Mouse (Mus musculus) heart, embryonic 10.5 days (tissue): Measurements from ENCODE around the gene Gtf2i. TPM values are rescaled to one million over a fixed set of nuclear protein-coding genes. Genes with fewer than 3 reads are reported as not detected.

Source experiments
- DNase-seq: peaks from one replicate; pipeline ENCODE4 v3.0.0-alpha.2; 2017; ENCODE audit warnings: low spot score
- H3K27ac ChIP-seq: fragments of 300-500 bp; sonication (generic); 2 replicates; pipeline ENCODE4 v1.5.1; 2016; ENCODE audit warnings: mild to moderate bottlenecking
- H3K27me3 ChIP-seq: fragments of 300-500 bp; sonication (generic); 2 replicates; pipeline ENCODE4 v1.6.1; 2016; ENCODE audit warnings: mild to moderate bottlenecking; ENCODE audit not compliant: poor library complexity, insufficient read depth, severe bottlenecking
- H3K36me3 ChIP-seq: fragments of 300-500 bp; sonication (generic); 2 replicates; pipeline ENCODE4 v1.6.1; 2016; ENCODE audit warnings: mild to moderate bottlenecking, moderate library complexity
- H3K4me1 ChIP-seq: fragments of 300-500 bp; sonication (generic); 2 replicates; pipeline ENCODE4 v1.6.1; 2016; ENCODE audit warnings: mild to moderate bottlenecking
- H3K4me3 ChIP-seq: fragments of 300-500 bp; sonication (generic); 2 replicates; pipeline ENCODE4 v1.5.1; 2016; ENCODE audit warnings: mild to moderate bottlenecking, moderate library complexity
- H3K9me3 ChIP-seq: fragments of 300-500 bp; sonication (generic); 2 replicates; pipeline ENCODE4 v1.6.1; 2016; ENCODE audit warnings: mild to moderate bottlenecking, moderate library complexity
- WGBS: fragments of 180-500 bp; shearing (Covaris S2); methylation state at CpG from one replicate; pipeline ENCODE4 v1.1.7; 2016; 5-methylcytosine and 5-hydroxymethylcytosine counted together
- polyA plus RNA-seq: library from polyadenylated mRNA; unstranded; fragments of >200 nt; fragmentation: Nextera tagmentation; extraction: Ambion mirVana; gene quantifications from 2 replicates; pipeline ENCODE4 v1.2.1, GENCODE M21; 2016

The Gtf2i gene
- polyA plus RNA-seq, 1 experiment from 2014 or later: 141 TPM

- H3K27ac ChIP-seq: no peak overlapping the region
- H3K36me3 ChIP-seq: peaks cover 99% of the 10 kb centered on the region
- DNase-seq: no peak
- no peaks in the 10 kb centered on the region for H3K4me1 ChIP-seq
- WGBS: 96% methylated on average over 8 of the region's 8 CpGs
- H3K9me3 ChIP-seq: no peaks in the 10 kb centered on the region
- H3K4me3 ChIP-seq: no peak overlapping the region
- no peaks in the 10 kb centered on the region for H3K27me3 ChIP-seq
Observed at GRCm38 (mm10) chr5:134268751-134269150, 45.8 kb downstream of the Gtf2i start.

DNA sequence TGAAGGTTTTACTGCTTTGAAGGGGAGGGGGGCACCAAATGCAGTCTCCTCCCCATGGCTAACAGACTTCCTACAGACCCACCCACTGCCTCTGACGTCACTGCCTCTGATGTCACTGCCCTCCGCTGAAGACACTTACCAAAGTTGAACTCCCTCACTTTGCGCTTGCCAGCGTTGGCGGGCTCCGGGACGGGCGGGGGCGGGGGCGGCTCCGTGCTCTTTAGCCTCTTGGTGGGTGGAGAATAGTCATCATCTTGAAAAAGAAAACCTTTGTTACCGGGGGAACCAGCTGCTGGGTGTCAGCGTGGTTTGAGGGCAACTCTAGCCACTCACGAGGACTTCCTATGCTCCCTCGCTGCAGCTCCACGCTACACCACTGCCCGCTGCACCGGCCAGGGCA is 48.2 kb downstream of the Gtf2i start:
- Histone ChIP-seq H3K4me3 (no peak overlapping the region), H3K36me3 (peaks cover 99% of the 10 kb centered on the region), H3K27ac (no peak overlapping the region), H3K4me1 (no peaks in the 10 kb centered on the region), H3K9me3 (no peaks in the 10 kb centered on the region), H3K27me3 (no peaks in the 10 kb centered on the region)
- no peak for DNase-seq
- 88% methylated on average over 18 of the region's 18 CpGs for WGBS

DNA sequence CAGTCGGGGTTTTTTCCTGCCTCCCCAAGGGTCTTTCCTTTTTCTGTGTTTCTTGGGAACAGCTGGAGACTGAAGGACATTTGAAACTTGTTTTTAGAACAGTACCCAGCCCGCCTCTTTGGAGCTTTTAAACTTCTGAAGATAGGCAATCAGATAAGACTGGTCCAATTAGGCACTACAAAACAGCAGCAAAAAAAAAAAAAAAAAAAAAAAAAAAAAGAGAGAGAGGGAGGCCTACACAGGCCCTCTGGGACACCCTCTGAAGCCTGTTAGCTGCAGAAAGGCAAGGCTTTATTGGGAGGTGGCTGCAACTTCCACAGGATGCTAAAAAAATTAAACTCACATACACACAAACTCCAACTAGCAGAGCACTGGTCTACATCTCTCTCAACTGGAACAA is 48.7 kb downstream of the Gtf2i start:
- peaks cover 99% of the 10 kb centered on the region for H3K36me3 ChIP-seq
- no peak for DNase-seq
- H3K4me3 ChIP-seq: no peak overlapping the region
- H3K9me3 ChIP-seq: no peaks in the 10 kb centered on the region
- no peaks in the 10 kb centered on the region for H3K27me3 ChIP-seq
- H3K4me1 ChIP-seq: no peaks in the 10 kb centered on the region
- WGBS: 72% methylated on average over 2 of the region's 2 CpGs
- H3K27ac ChIP-seq: no peak overlapping the region

- H3K9me3 ChIP-seq: no peaks in the 10 kb centered on the region
- H3K4me1 ChIP-seq: no peaks in the 10 kb centered on the region
- H3K36me3 ChIP-seq: peaks cover 98% of the 10 kb centered on the region
- H3K4me3 ChIP-seq: no peak overlapping the region
- no peak for DNase-seq
- no peak overlapping the region for H3K27ac ChIP-seq
- WGBS: 93% methylated on average over 9 of the region's 9 CpGs
- H3K27me3 ChIP-seq: no peaks in the 10 kb centered on the region
Observed at GRCm38 (mm10) chr5:134260001-134260636, 54.4 kb downstream of the Gtf2i start.

GRCm38 (mm10) chr5:134258934-134259333 is 55.6 kb downstream of the Gtf2i start:
- H3K36me3 ChIP-seq: peaks cover 98% of the 10 kb centered on the region
- H3K9me3 ChIP-seq: no peaks in the 10 kb centered on the region
- H3K4me3 ChIP-seq: no peak overlapping the region
- H3K27me3 ChIP-seq: no peaks in the 10 kb centered on the region
- no peaks in the 10 kb centered on the region for H3K4me1 ChIP-seq
- no peak for DNase-seq
- 94% methylated on average over 2 of the region's 2 CpGs for WGBS
- H3K27ac ChIP-seq: no peak overlapping the region

- Histone ChIP-seq H3K27ac (no peak overlapping the region), H3K4me3 (no peak overlapping the region), H3K9me3 (no peaks in the 10 kb centered on the region), H3K36me3 (peaks cover 98% of the 10 kb centered on the region), H3K27me3 (no peaks in the 10 kb centered on the region), H3K4me1 (no peaks in the 10 kb centered on the region)
- 73% methylated on average over 4 of the region's 4 CpGs for whole genome bisulfite sequencing
- no peak for DNase-seq
Observed at GRCm38 (mm10) chr5:134258395-134258794, 56.2 kb downstream of the Gtf2i start.

DNA sequence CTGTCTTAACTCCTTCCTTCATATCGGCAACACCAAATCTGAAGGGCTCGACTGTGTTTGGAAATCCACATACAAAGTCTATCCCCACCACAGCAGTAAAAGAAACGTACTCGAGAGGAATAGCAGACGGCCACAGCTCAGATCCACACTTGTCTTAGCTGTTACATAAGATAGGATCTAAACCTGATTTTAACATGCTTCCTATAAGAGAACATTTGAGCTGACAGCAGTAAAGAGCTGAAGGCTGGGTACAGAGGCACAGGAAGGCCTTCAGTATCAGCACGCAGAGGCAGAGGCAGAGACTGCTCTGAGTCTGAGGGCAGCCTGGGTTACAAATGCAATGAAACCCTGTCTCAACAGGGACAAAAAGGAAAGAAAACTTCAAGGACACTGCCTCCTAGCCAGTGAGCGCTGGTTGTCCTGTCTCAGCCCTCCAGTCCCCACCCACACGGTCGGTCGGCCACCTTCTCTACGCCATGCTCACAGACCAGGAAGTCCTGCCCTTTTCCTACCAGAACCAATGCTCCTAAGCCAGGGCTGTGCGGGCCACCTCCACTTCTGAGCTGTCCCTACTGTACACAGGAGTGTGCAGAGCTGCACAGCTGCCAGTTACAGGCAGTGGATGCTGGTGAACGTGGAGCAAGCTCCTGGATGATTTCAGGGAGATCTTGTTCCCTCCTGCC is 57.1 kb downstream of the Gtf2i start:
- no peaks in the 10 kb centered on the region for H3K4me1 ChIP-seq
- H3K4me3 ChIP-seq: no peak overlapping the region
- peaks cover 98% of the 10 kb centered on the region for H3K36me3 ChIP-seq
- DNase-seq: no peak
- no peaks in the 10 kb centered on the region for H3K9me3 ChIP-seq
- no peaks in the 10 kb centered on the region for H3K27me3 ChIP-seq
- H3K27ac ChIP-seq: no peak overlapping the region
- 88% methylated on average over 13 of the region's 13 CpGs for WGBS

- 92% methylated on average over 10 of the region's 10 CpGs for WGBS
- H3K9me3 ChIP-seq: no peaks in the 10 kb centered on the region
- no peak overlapping the region for H3K27ac ChIP-seq
- peaks cover 97% of the 10 kb centered on the region for H3K36me3 ChIP-seq
- H3K27me3 ChIP-seq: no peaks in the 10 kb centered on the region
- DNase-seq: no peak
- H3K4me3 ChIP-seq: no peak overlapping the region
- H3K4me1 ChIP-seq: no peaks in the 10 kb centered on the region
Observed at GRCm38 (mm10) chr5:134255294-134255693, 59.3 kb downstream of the Gtf2i start.

DNA sequence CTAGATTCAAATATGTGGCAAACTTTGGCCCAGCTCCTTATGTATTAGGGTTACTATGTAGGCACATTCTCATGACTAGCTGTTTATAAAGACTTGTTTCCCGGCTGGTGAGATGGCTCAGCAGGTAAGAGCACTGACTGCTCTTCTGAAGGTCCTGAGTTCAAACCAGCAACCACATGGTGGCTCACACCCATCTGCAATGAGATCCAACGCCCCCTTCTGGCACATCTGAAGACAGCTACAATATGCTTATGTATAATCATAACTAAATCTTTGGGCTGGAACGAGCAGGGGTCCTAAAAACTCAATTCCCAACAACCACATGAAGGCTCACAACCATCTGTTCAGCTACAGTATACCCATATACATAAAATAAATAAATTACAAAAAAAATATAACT is 60.8 kb downstream of the Gtf2i start:
- Histone ChIP-seq H3K27me3 (no peaks in the 10 kb centered on the region), H3K4me1 (no peaks in the 10 kb centered on the region), H3K27ac (no peak overlapping the region), H3K36me3 (peaks cover 96% of the 10 kb centered on the region), H3K4me3 (no peak overlapping the region), H3K9me3 (no peaks in the 10 kb centered on the region)
- DNase-seq: no peak
- WGBS: 70% methylated on average over 3 of the region's 3 CpGs

GRCm38 (mm10) chr5:134251083-134251482 is 63.5 kb downstream of the Gtf2i start:
- no peak for DNase-seq
- Histone ChIP-seq H3K27me3 (no peaks in the 10 kb centered on the region), H3K9me3 (no peaks in the 10 kb centered on the region), H3K4me1 (no peaks in the 10 kb centered on the region), H3K4me3 (no peak overlapping the region), H3K27ac (no peak overlapping the region), H3K36me3 (peaks cover 98% of the 10 kb centered on the region)
- WGBS: 98% methylated on average over 4 of the region's 4 CpGs

DNA sequence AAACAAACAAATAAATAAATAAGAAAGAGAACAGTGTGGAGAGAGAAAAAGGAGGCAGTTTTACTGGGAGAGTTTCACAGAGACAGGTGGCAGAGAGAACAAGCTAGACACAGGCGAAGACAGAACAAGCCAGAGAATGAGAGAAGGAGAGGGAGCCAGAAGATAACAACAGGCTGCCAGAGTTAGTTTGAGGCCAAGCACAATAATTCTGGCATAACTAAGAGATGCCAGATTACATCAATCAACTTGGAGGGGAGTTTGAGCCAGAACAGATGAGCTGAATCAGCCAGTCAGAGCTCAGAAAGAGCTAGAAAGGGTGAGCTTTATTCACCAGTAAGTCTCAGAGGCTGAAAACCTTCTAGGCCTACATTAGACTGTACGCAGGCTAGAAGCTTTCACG is 64.0 kb downstream of the Gtf2i start:
- DNase-seq: no peak
- peaks cover 98% of the 10 kb centered on the region for H3K36me3 ChIP-seq
- H3K27me3 ChIP-seq: no peaks in the 10 kb centered on the region
- WGBS: 92% methylated on average over 3 of the region's 3 CpGs
- H3K9me3 ChIP-seq: no peaks in the 10 kb centered on the region
- no peak overlapping the region for H3K4me3 ChIP-seq
- H3K27ac ChIP-seq: no peak overlapping the region
- no peaks in the 10 kb centered on the region for H3K4me1 ChIP-seq

DNA sequence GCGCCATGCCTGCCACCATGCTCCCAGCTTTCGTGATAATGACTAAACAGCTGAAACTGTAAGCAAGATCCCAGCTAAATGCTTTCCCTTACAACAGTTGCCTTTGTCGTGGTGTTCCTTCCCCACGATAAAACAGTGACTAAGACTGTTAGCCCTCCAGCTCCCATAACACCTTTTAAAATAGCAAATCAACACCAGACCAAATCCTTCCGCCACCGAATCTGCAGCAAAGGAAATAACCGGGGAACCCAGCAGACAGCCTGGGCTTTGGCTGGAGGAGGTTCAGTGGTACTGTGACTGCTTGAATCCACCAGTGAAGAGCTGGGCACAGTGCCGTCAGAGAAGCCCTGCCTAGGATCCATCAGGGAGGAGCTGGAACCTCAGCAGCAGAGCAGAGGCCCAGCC is 65.3 kb downstream of the Gtf2i start:
- Histone ChIP-seq H3K9me3 (no peaks in the 10 kb centered on the region), H3K27me3 (no peaks in the 10 kb centered on the region), H3K27ac (no peak overlapping the region), H3K4me1 (no peaks in the 10 kb centered on the region), H3K36me3 (peaks cover 98% of the 10 kb centered on the region), H3K4me3 (no peak overlapping the region)
- WGBS: 87% methylated on average over 8 of the region's 8 CpGs
- DNase-seq: no peak

DNA sequence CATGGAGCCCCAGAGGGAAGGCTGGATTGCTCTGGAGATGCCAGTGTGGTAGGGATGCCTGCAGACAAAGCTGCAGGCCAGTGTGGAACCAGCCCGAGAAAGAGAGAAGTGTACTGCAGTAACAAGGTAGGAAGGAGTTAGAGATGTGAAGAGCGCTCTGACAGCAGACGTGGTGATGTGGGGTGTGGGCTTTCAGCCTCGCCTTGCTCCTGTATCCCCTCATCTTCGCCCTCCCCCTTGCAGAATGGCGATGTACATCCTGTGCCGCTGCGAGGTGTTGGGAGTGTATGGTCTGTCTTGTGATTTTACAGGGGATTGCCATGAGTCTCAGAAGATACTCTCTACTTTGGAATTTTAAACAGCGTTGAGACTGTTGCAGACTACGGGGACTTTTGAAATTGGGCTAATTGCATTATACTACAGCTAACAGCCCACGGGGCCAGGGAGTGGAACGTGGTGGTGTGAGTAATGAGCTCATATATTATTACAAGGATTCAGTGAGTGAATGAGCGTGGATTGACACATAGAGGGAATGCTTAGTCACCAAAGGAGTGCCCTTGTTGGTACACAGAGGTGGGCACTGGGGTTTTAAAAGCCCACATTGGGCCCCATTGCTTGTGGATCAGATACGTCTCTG is 65.8 kb downstream of the Gtf2i start:
- H3K9me3 ChIP-seq: no peaks in the 10 kb centered on the region
- H3K27ac ChIP-seq: no peak overlapping the region
- no peaks in the 10 kb centered on the region for H3K4me1 ChIP-seq
- DNase-seq: no peak
- H3K27me3 ChIP-seq: no peaks in the 10 kb centered on the region
- WGBS: 91% methylated on average over 14 of the region's 14 CpGs
- no peak overlapping the region for H3K4me3 ChIP-seq
- H3K36me3 ChIP-seq: peaks cover 98% of the 10 kb centered on the region
